Mouse (Mus musculus) midbrain, embryonic 10.5 days (tissue): Measurements from ENCODE around the gene Camk2n1. TPM values are rescaled to one million over a fixed set of nuclear protein-coding genes. Genes with fewer than 3 reads are reported as not detected.

ENCODE experiments used
- DNase-seq: peaks from one replicate; pipeline ENCODE4 v3.0.0-alpha.2; 2017; ENCODE audit warnings: low spot score
- H3K27ac ChIP-seq: fragments of 300-500 bp; sonication (generic); replicated peaks from 2 replicates; pipeline ENCODE4 v1.5.1; 2016; ENCODE audit warnings: mild to moderate bottlenecking
- H3K27me3 ChIP-seq: fragments of 300-500 bp; sonication (generic); 2 replicates; pipeline ENCODE4 v1.6.1; 2016; ENCODE audit warnings: low read depth, mild to moderate bottlenecking; ENCODE audit not compliant: poor library complexity, severe bottlenecking
- H3K36me3 ChIP-seq: fragments of 300-500 bp; sonication (generic); 2 replicates; pipeline ENCODE4 v1.6.1; 2016; ENCODE audit warnings: mild to moderate bottlenecking, moderate library complexity
- H3K4me1 ChIP-seq: fragments of 300-500 bp; sonication (generic); 2 replicates; pipeline ENCODE4 v1.6.1; 2016
- H3K4me3 ChIP-seq: fragments of 300-500 bp; sonication (generic); 2 replicates; pipeline ENCODE4 v1.5.1; 2016; ENCODE audit warnings: mild to moderate bottlenecking, moderate library complexity
- H3K9me3 ChIP-seq: fragments of 300-500 bp; sonication (generic); replicated peaks from 2 replicates; pipeline ENCODE4 v1.6.1; 2016; ENCODE audit warnings: mild to moderate bottlenecking
- WGBS: fragments of 180-500 bp; shearing (Covaris S2); methylation state at CpG from one replicate; pipeline ENCODE4 v1.1.7; 2016; 5-methylcytosine and 5-hydroxymethylcytosine counted together
- polyA plus RNA-seq: library from polyadenylated mRNA; unstranded; fragments of >200 nt; fragmentation: Nextera tagmentation; extraction: Ambion mirVana; gene quantifications from 2 replicates; pipeline ENCODE4 v1.2.1, GENCODE M21; 2016

Gene Camk2n1
- polyA plus RNA-seq, 1 experiment from 2014 or later = 3.3 TPM

DNA sequence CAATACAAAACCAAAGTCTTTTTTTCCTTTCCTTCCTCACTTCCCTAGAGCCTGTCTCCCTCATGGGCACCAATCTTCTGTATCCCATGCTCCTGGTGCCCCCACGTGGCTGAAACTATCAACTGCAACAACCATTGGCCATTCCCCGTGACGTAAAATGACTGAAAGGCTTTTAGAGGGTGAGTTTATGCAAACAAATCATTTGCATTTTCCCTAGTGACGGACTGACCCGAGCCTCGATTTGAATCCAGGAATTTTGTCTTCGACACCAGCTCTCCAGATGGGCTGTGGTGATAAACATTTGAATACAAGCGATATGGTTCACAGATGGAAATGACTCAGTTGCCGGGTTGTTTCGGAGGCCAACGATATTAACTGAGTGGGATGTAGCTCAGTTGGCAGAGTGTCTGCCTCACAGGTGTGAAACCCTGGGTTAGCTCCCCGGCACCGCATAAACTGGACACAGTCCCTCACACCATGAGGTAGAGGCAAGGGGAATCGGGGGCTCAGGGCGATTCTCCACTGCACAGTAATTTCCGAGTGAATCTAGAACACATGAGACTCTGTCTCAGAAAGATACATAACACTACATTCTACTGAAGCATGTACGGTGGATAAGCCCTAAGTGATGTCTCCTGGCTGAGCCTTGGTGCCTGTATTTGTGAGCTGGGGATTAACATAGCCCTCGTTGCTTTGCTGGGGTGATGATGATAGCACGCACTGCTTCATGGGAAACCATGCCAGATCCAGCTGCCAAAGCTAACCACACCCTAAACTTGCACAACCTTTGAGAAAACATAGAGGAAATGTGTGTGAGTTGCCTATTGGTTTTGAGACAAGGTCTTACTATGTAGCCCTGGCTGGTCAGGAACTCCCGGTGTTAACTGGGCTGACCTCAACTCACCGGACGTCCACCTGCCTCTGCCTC is 27.1 kb upstream of the Camk2n1 start:
- 45% methylated on average over 22 of the region's 22 CpGs for WGBS
- Histone ChIP-seq H3K36me3 (no peaks in the 10 kb centered on the region), H3K4me1 (no peaks in the 10 kb centered on the region), H3K27me3 (peaks cover 5% of the 10 kb centered on the region), H3K4me3 (0 out of 2 replicates have a peak overlapping the region, but pooled peaks have one; percentile 1), H3K27ac (no peak overlapping the region), H3K9me3 (no peaks in the 10 kb centered on the region)
- DNase-seq = peak; percentile 79

- Histone ChIP-seq H3K36me3 (no peaks in the 10 kb centered on the region), H3K27ac (no peak overlapping the region), H3K4me1 (peaks cover 5% of the 10 kb centered on the region), H3K4me3 (no peak overlapping the region), H3K27me3 (peaks cover 11% of the 10 kb centered on the region), H3K9me3 (no peaks in the 10 kb centered on the region)
- 40% methylated on average over 3 of the region's 3 CpGs for WGBS
- DNase-seq = peak; percentile 27
These were observed 24.3 kb upstream of the Camk2n1 start for GRCm38 (mm10) chr4:138429778-138430177.

- WGBS = 58% methylated on average over 8 of the region's 8 CpGs
- H3K4me1 ChIP-seq = peaks cover 20% of the 10 kb centered on the region
- DNase-seq = no peak
- H3K27ac ChIP-seq = no peak overlapping the region
- H3K27me3 ChIP-seq = peaks cover 11% of the 10 kb centered on the region
- H3K36me3 ChIP-seq = peaks cover 4% of the 10 kb centered on the region
- H3K9me3 ChIP-seq = no peaks in the 10 kb centered on the region
- no peak overlapping the region for H3K4me3 ChIP-seq
These were observed 22.8 kb upstream of the Camk2n1 start for GRCm38 (mm10) chr4:138431340-138431739.

- Histone ChIP-seq H3K27me3 (peaks cover 11% of the 10 kb centered on the region; the same call in 1 of the 2 replicates), H3K4me3 (peak within 1 kb of the TSS; percentile 99), H3K27ac (peak within 1 kb of the TSS; percentile 89), H3K36me3 (peaks cover 37% of the 10 kb centered on the region), H3K9me3 (no peaks in the 10 kb centered on the region), H3K4me1 (peaks cover 20% of the 10 kb centered on the region)
- peak; percentile 96 for DNase-seq
- WGBS = 1% methylated on average over 64 of the region's 64 CpGs
These were observed 19.5 kb upstream of the Camk2n1 start, which contains the start of gene Mul1 for GRCm38 (mm10) chr4:138434347-138435316. Gene Mul1, plus strand, starts transcription at chr4:138434671.

GRCm38 (mm10) chr4:138440062-138440461 is 14.1 kb upstream of the Camk2n1 start:
- DNase-seq = no peak
- peaks cover 61% of the 10 kb centered on the region for H3K36me3 ChIP-seq
- H3K4me3 ChIP-seq = no peak overlapping the region
- H3K27me3 ChIP-seq = no peaks in the 10 kb centered on the region
- H3K4me1 ChIP-seq = peaks cover 26% of the 10 kb centered on the region
- no peaks in the 10 kb centered on the region for H3K9me3 ChIP-seq
- no peak overlapping the region for H3K27ac ChIP-seq
- WGBS = 73% methylated on average over 3 of the region's 3 CpGs

GRCm38 (mm10) chr4:138444941-138445340 is 9.2 kb upstream of the Camk2n1 start:
- DNase-seq = no peak
- Histone ChIP-seq H3K4me1 (peaks cover 51% of the 10 kb centered on the region), H3K4me3 (0 out of 2 replicates have a peak overlapping the region, but pooled peaks have one; percentile 14), H3K27me3 (peaks cover 28% of the 10 kb centered on the region), H3K27ac (0 out of 2 replicates have a peak overlapping the region, but pooled peaks have one; percentile 7), H3K36me3 (peaks cover 21% of the 10 kb centered on the region), H3K9me3 (no peaks in the 10 kb centered on the region)
- WGBS = 9% methylated on average over 5 of the region's 5 CpGs

DNA sequence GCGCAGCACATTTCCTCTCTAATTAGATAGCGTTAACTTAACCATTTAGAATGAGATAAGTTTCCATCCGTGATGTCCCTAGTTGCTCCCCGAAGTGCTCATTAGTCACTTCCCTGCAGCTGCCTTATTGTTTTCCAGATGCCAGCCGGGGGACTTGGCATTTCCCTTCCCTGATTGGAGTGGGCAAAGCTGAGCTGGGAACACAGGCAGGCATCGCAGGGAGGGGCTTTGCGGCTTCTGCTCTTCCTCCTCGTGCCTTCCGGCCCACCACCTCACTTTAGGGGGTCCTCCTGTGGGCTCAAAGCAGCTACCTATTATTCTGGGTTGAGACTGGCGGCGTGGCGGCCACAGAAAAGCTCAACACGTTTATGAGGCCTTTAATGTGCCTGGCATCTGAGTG is 7.1 kb upstream of the Camk2n1 start:
- peaks cover 46% of the 10 kb centered on the region for H3K27me3 ChIP-seq

DNA sequence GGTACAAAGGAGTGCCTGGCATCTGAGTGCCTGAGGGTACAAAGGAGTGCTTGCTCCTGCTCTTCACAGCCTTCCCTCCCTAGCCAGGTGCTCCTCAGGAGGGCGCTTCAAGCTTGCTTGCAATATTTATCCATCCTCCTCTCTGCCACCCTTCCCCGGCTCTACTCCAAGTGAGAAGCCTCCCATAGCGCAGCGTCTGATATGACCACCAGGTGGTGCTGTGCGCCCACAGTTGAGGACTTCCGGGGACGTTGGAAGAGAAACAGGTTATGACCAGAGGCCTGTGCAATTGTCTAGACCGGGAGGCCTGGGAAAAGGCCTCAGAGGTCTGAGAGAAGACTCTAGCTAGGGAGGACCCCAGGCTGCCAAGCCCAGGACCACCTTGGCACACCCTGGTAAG is 6.7 kb upstream of the Camk2n1 start:
- 2% methylated on average over 8 of the region's 8 CpGs for WGBS
- Histone ChIP-seq H3K27me3 (peaks cover 50% of the 10 kb centered on the region), H3K4me3 (peak overlapping the region; percentile 5; the same call in 1 of the 2 replicates), H3K27ac (peak overlapping the region; percentile 74), H3K4me1 (peaks cover 57% of the 10 kb centered on the region), H3K36me3 (no peaks in the 10 kb centered on the region), H3K9me3 (no peaks in the 10 kb centered on the region)
- DNase-seq = peak; percentile 92

More for the DNA sequence above, 7.1 kb upstream of the Camk2n1 start:
- Histone ChIP-seq H3K4me3 (no peak overlapping the region), H3K9me3 (no peaks in the 10 kb centered on the region), H3K36me3 (peaks cover under 1% of the 10 kb centered on the region), H3K4me1 (peaks cover 53% of the 10 kb centered on the region), H3K27ac (peak overlapping the region; percentile 74; the same call in 1 of the 2 replicates)
- 29% methylated on average over 13 of the region's 13 CpGs for WGBS
- no peak for DNase-seq

- Histone ChIP-seq H3K4me3 (peak overlapping the region; percentile 5; the same call in 1 of the 2 replicates), H3K4me1 (peaks cover 64% of the 10 kb centered on the region), H3K9me3 (no peaks in the 10 kb centered on the region), H3K27me3 (peaks cover 57% of the 10 kb centered on the region), H3K36me3 (no peaks in the 10 kb centered on the region), H3K27ac (peak overlapping the region; percentile 74)
- WGBS = 38% methylated on average over 15 of the region's 15 CpGs
- DNase-seq = no peak
These were observed 6.1 kb upstream of the Camk2n1 start for GRCm38 (mm10) chr4:138447827-138448602.

- no peak for DNase-seq
- Histone ChIP-seq H3K9me3 (no peaks in the 10 kb centered on the region), H3K27me3 (peaks cover 67% of the 10 kb centered on the region), H3K4me1 (peaks cover 70% of the 10 kb centered on the region), H3K27ac (peak overlapping the region; percentile 74), H3K4me3 (no peak overlapping the region), H3K36me3 (no peaks in the 10 kb centered on the region)
- WGBS = 37% methylated on average over 7 of the region's 7 CpGs
These were observed 5.1 kb upstream of the Camk2n1 start for GRCm38 (mm10) chr4:138448872-138449615.

- Histone ChIP-seq H3K4me1 (peaks cover 69% of the 10 kb centered on the region), H3K27me3 (peaks cover 67% of the 10 kb centered on the region), H3K27ac (peak overlapping the region; percentile 28), H3K9me3 (no peaks in the 10 kb centered on the region), H3K4me3 (no peak overlapping the region), H3K36me3 (no peaks in the 10 kb centered on the region)
- 55% methylated on average over 12 of the region's 12 CpGs for WGBS
- DNase-seq = no peak
These were observed 4.3 kb upstream of the Camk2n1 start for GRCm38 (mm10) chr4:138449636-138450314.
